Mouse (Mus musculus) heart, postnatal 0 days (tissue): ENCODE results near the gene Rufy4.

ENCODE experiments used
- CTCF ChIP-seq: IDR thresholded peaks from 2 replicates; pipeline ENCODE4 v1.5.1; 2016; ENCODE audit warnings: antibody characterized with exemption, control low read depth, low read depth
- EP300 ChIP-seq: IDR thresholded peaks from 2 replicates; pipeline ENCODE4 v1.6.1; 2016; ENCODE audit warnings: antibody characterized with exemption, low read depth

DNA sequence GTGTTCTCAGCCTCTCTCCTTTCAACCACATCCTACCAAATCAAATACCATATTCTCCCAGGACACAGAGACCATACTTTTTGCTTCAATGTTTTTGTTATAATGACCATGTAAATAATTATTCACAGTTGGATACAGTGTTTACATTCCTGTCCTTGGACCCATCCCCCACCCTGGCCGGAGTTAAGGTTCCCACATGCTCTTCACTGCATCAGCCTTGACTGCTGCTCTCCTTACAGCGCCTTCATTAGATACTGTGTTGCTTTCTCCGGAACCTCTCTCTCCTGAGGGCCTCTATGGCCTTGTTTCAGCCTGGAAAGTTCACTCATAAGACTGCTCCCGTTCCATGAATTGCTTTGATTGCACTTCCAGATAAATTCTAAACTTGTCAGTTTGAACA is 50.4 kb downstream of the Rufy4 start:
- TF ChIP-seq CTCF (no peak), EP300 (no peak)
